Mouse (Mus musculus) myocyte (in vitro differentiated cells): Measurements from ENCODE around the gene Gtf2ird2. TPM values are rescaled to one million over a fixed set of nuclear protein-coding genes. Genes with fewer than 3 reads are reported as not detected.

Experiments
- H3K27me3 ChIP-seq: one replicate; pipeline ENCODE4 v1.6.1; 2011; ENCODE audit not compliant: control insufficient read depth, insufficient read depth, insufficient read length
- H3K36me3 ChIP-seq: one replicate; pipeline ENCODE4 v1.6.1; 2011; ENCODE audit not compliant: control insufficient read depth, insufficient read depth
- H3K4me2 ChIP-seq: one replicate; pipeline ENCODE4 v1.6.1; 2011; ENCODE audit warnings: low read depth, control low read depth
- H3K4me3 ChIP-seq: one replicate; pipeline ENCODE4 v1.5.1; 2011; ENCODE audit warnings: mild to moderate bottlenecking, control low read depth, moderate library complexity
- H3K79me2 ChIP-seq: one replicate; pipeline ENCODE4 v1.6.1; 2011; ENCODE audit not compliant: control insufficient read depth, insufficient read depth
- H3ac ChIP-seq: one replicate; pipeline ENCODE4 v1.6.1; 2011; ENCODE audit not compliant: control insufficient read depth, insufficient read length
- CEBPB ChIP-seq: IDR thresholded peaks from 2 replicates; pipeline ENCODE4 v1.6.1; 2011; ENCODE audit warnings: mild to moderate bottlenecking, moderate library complexity; ENCODE audit not compliant: poor library complexity, insufficient read depth, severe bottlenecking
- E2F4 ChIP-seq: IDR thresholded peaks from one replicate; pipeline ENCODE4 v1.6.1; 2011; ENCODE audit warnings: mild to moderate bottlenecking, control low read depth, moderate library complexity; ENCODE audit not compliant: insufficient read depth
- MAX ChIP-seq: IDR thresholded peaks from one replicate; pipeline ENCODE4 v1.6.1; 2011; ENCODE audit warnings: low read depth, mild to moderate bottlenecking, control low read depth
- MYOD1 ChIP-seq, 3 experiments: IDR thresholded peaks; one replicate each; pipeline ENCODE4 v1.6.1; 2011; ENCODE audit warnings: control low read depth in 2 of 3, low read depth in 2 of 3, mild to moderate bottlenecking in 2 of 3, moderate library complexity in 1 of 3; ENCODE audit not compliant: insufficient read length in 2 of 3, control insufficient read depth in 1 of 3
- MYOG ChIP-seq, 3 experiments: IDR thresholded peaks; one replicate each; pipeline ENCODE4 v1.6.1; 2011; ENCODE audit warnings: control low read depth in 2 of 3, low read depth in 2 of 3, mild to moderate bottlenecking in 2 of 3; ENCODE audit not compliant: insufficient read length in 2 of 3, control insufficient read depth in 1 of 3, insufficient read depth in 1 of 3
- POLR2A ChIP-seq: IDR thresholded peaks from one replicate; pipeline ENCODE4 v1.6.1; 2011; ENCODE audit warnings: low read depth, mild to moderate bottlenecking, control low read depth, moderate library complexity; ENCODE audit not compliant: insufficient read length
- POLR2AphosphoS2 ChIP-seq: IDR thresholded peaks from one replicate; pipeline ENCODE4 v1.6.1; 2011; ENCODE audit warnings: low read depth, control low read depth; ENCODE audit not compliant: insufficient read length
- REST ChIP-seq: IDR thresholded peaks from one replicate; pipeline ENCODE4 v1.6.1; 2011; ENCODE audit warnings: mild to moderate bottlenecking, control low read depth, moderate library complexity; ENCODE audit not compliant: insufficient read depth, insufficient read length
- SRF ChIP-seq: IDR thresholded peaks from one replicate; pipeline ENCODE4 v1.6.1; 2011; ENCODE audit warnings: low read depth; ENCODE audit not compliant: control insufficient read depth, insufficient read length
- TCF12 ChIP-seq: IDR thresholded peaks from one replicate; pipeline ENCODE4 v1.6.1; 2011; ENCODE audit warnings: mild to moderate bottlenecking, control low read depth; ENCODE audit not compliant: poor library complexity, insufficient read depth, severe bottlenecking
- TCF3 ChIP-seq: IDR thresholded peaks from one replicate; pipeline ENCODE4 v1.6.1; 2011; ENCODE audit warnings: low read depth, control low read depth; ENCODE audit not compliant: insufficient read length
- USF1 ChIP-seq: IDR thresholded peaks from one replicate; pipeline ENCODE4 v1.6.1; 2011; ENCODE audit warnings: low read depth, mild to moderate bottlenecking, control low read depth, moderate library complexity
- polyA plus RNA-seq: library from polyadenylated mRNA; unstranded; fragments of >200 nt; fragmentation: generic; extraction: Trizol; gene quantifications from one replicate; pipeline ENCODE4 v1.2.1, GENCODE M21; 2012; ENCODE audit warnings: missing spikeins

The Gtf2ird2 gene
- polyA plus RNA-seq, 1 experiment = 4.8 TPM

DNA sequence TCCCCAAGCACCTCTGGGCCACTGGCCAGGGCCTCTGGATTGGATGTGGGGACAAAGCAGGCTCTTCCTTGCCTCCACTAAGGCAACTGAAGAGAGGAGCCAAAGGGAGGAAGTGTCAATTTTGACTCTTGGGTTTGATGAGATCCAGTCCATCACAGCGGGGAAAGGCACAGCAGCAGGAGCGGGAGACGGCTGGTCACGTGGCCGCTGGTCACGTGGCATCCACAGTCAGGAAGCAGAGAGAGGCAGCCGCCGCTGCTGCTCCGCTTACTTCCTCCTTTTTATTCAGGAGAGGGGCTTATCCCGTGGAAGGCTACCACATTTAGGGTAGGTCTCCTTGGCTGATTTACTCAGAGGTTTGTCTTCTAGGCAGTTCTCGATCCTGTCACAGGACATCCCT, 41.4 kb upstream of the Gtf2ird2 start:
- no peak overlapping the region for H3ac ChIP-seq
- H3K4me3 ChIP-seq = no peak overlapping the region
- no peak for TF ChIP-seq POLR2AphosphoS2
- no peak for TF ChIP-seq MYOD1 (IDR thresholded peaks at IDR 0.05; ENCODE audit: control insufficient read depth in 1 of 3, insufficient read length in 2 of 3, low read depth in 2 of 3)
- no peak for TF ChIP-seq REST
- TF ChIP-seq E2F4 = no peak
- no peaks in the 10 kb centered on the region for H3K79me2 ChIP-seq
- H3K36me3 ChIP-seq = no peaks in the 10 kb centered on the region
- no peak overlapping the region for H3K4me2 ChIP-seq
- H3K27me3 ChIP-seq = no peaks in the 10 kb centered on the region

DNA sequence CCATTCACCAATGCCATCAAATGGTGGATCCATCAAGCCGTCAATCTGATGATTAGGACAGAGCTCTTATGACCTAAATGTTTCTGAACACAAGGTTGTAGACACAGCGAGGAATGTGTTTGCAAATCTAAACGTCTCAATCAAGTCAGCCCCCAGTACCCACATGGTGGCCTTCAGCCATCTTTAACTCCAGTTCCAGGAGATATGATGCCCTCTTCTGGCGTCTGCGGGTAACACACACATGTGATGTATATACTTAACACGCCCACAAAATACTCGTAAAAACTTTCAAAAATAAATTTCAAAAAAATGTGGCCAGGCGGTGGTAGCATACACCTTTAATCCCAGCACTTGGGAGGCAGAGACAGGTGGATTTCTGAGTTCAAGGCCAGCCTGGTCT, 38.8 kb upstream of the Gtf2ird2 start:
- no peak overlapping the region for H3ac ChIP-seq
- TF ChIP-seq TCF12 (no peak), MYOG (IDR thresholded peaks at IDR 0.05; ENCODE audit: control insufficient read depth in 1 of 3, insufficient read depth in 1 of 3, insufficient read length in 2 of 3, low read depth in 2 of 3) (no peak)
- no peak overlapping the region for H3K4me3 ChIP-seq
- H3K4me2 ChIP-seq = no peak overlapping the region
- no peaks in the 10 kb centered on the region for H3K27me3 ChIP-seq
- H3K79me2 ChIP-seq = no peaks in the 10 kb centered on the region
- no peaks in the 10 kb centered on the region for H3K36me3 ChIP-seq

DNA sequence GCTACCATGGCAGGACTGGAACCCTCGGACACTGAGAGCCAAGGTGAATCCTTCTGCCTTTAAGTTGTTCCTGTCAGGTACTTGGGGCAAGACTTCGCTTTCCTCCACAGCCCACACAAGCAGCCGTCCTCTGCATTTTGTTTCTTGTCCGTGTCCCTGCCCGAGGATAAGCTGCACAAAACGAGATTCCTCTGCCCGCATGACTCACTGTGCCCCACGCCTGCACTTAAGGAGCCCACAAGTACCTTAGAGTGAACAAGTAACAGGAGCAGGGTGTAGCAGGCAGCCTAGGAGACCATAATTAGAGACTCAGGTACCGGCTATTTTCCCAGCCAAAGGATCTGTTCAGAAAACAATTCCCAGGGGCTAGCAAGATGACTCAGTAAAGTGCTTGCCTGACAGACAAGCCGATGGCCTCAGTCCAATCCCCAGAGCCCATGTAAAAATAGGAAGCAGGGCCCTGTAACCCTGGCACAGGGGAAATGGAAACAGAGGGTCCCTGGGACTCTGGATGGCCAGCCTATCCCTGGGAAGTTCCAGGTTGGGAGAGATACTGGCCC, 36.5 kb upstream of the Gtf2ird2 start:
- Histone ChIP-seq H3K4me3 (no peak overlapping the region), H3K27me3 (no peaks in the 10 kb centered on the region), H3K4me2 (peak overlapping the region; percentile 1), H3ac (no peak overlapping the region), H3K36me3 (no peaks in the 10 kb centered on the region), H3K79me2 (no peaks in the 10 kb centered on the region)
- TF ChIP-seq TCF12 = no peak
- no peak for TF ChIP-seq USF1
- no peak for TF ChIP-seq SRF
- TF ChIP-seq MYOG (IDR thresholded peaks at IDR 0.05; ENCODE audit: control insufficient read depth in 1 of 3, insufficient read depth in 1 of 3, insufficient read length in 2 of 3, low read depth in 2 of 3) = no peak
- no peak for TF ChIP-seq E2F4
- no peak for TF ChIP-seq MAX
- no peak for TF ChIP-seq CEBPB
- no peak for TF ChIP-seq MYOD1 (IDR thresholded peaks at IDR 0.05; ENCODE audit: control insufficient read depth in 1 of 3, insufficient read length in 2 of 3, low read depth in 2 of 3)
- TF ChIP-seq POLR2A = no peak
- TF ChIP-seq POLR2AphosphoS2 = no peak
- TF ChIP-seq TCF3 = no peak

DNA sequence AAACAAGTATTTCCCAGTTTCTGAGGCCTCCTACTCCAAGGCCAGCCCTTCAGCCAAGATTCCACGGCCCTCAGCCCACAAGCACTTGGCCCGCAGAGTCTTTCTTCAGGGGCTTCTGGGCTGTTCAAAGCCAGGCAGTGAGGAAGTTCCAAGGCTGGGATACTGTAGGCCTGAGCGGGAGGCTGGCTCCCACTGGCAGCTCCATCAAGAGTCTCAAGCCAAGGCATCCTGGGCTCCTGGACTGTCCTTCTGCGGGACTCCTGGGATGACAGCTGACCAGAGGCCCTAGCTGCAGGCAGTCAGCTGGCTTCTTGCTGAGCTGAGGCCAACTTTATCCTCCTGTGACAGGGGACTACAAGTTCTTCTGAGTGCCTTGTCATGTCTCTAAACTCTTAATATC, 35.7 kb upstream of the Gtf2ird2 start:
- H3K79me2 ChIP-seq = no peaks in the 10 kb centered on the region
- H3K36me3 ChIP-seq = no peaks in the 10 kb centered on the region
- no peak for TF ChIP-seq CEBPB
- peak in 1 of 3 experiments; percentile 25 for TF ChIP-seq MYOD1 (IDR thresholded peaks at IDR 0.05; ENCODE audit: control insufficient read depth in 1 of 3, insufficient read length in 2 of 3, low read depth in 2 of 3)
- TF ChIP-seq TCF12 = no peak
- peak in 1 of 3 experiments; percentile 49 for TF ChIP-seq MYOG (IDR thresholded peaks at IDR 0.05; ENCODE audit: control insufficient read depth in 1 of 3, insufficient read depth in 1 of 3, insufficient read length in 2 of 3, low read depth in 2 of 3)
- TF ChIP-seq SRF = no peak

DNA sequence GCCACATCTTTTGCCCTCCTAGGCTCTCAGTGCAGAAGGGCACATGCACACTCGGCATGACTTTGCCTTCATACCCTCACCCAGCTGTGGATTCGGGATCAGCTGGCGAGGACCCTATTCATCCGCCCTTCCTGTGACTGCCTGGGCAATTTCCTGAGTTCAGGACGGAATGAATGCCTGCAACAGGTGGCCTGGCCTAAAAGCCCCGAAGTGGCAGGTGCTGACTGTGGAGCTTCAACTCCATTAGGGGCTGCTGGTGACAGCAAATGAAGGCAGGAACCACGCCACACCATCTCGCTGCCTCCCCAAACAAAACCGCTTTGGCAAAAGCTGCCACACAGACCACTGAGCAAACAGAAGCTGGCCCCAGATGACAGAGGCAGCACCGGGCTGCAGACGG, 31.9 kb upstream of the Gtf2ird2 start:
- Histone ChIP-seq H3ac (no peak overlapping the region), H3K4me2 (no peak overlapping the region), H3K4me3 (no peak overlapping the region), H3K27me3 (no peaks in the 10 kb centered on the region), H3K36me3 (no peaks in the 10 kb centered on the region), H3K79me2 (no peaks in the 10 kb centered on the region)
- TF ChIP-seq TCF3 (no peak), REST (no peak), USF1 (no peak), MYOD1 (IDR thresholded peaks at IDR 0.05; ENCODE audit: control insufficient read depth in 1 of 3, insufficient read length in 2 of 3, low read depth in 2 of 3) (peak in 2 of 3 experiments; percentile 57 to 60), POLR2A (no peak), TCF12 (no peak), CEBPB (no peak), MAX (no peak), E2F4 (no peak), SRF (no peak), MYOG (IDR thresholded peaks at IDR 0.05; ENCODE audit: control insufficient read depth in 1 of 3, insufficient read depth in 1 of 3, insufficient read length in 2 of 3, low read depth in 2 of 3) (peak in 2 of 3 experiments; percentile 3), POLR2AphosphoS2 (no peak)

More for the DNA sequence above, 35.7 kb upstream of the Gtf2ird2 start:
- no peak overlapping the region for H3K4me3 ChIP-seq
- H3ac ChIP-seq = no peak overlapping the region
- no peak overlapping the region for H3K4me2 ChIP-seq
- H3K27me3 ChIP-seq = no peaks in the 10 kb centered on the region
